Mouse (Mus musculus) heart, adult 2 months (tissue): ENCODE measurements at regions not wholly inside any gene's neighbourhood (a gene's known extent, or its start where the extent isn't known, plus 50 kb on each side); places are given as distances from the start of the nearest gene placed in this dataset.

ENCODE experiments used
- CTCF ChIP-seq: fragments of 200-600 bp; IDR thresholded peaks from 2 replicates; pipeline ENCODE4 v1.8.1; 2022; ENCODE audit warnings: antibody characterized with exemption, mild to moderate bottlenecking, moderate library complexity
- POLR2A ChIP-seq: fragments of 200-500 bp; IDR thresholded peaks from 2 replicates; pipeline ENCODE4 v1.6.1; 2011; ENCODE audit warnings: mild to moderate bottlenecking, low read depth, low read length, control low read depth; ENCODE audit not compliant: insufficient read depth

DNA sequence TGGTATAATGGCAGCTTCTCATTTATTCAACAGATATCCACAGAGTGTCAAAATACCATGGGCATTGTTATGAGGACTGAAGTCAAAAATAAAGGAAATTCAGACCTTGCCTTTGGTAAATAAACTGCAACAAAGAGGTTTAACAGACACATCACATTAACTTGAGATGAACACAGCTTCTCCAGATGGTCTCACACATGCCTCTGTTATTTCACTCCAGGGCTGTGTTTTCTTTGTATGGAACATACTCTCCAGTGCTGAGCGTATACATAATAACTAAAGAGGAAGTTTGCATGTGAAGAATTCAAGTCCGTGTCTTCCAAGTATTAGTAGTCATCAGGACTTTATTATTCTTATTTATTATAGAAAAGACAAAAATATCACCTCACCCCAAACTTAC lies 355.5 kb upstream of the Trib2 start:
- no peak for TF ChIP-seq CTCF
- TF ChIP-seq POLR2A, result no peak
